Mouse (Mus musculus): ENCODE measurements around the gene Atp5k.

Gene Atp5k

DNA sequence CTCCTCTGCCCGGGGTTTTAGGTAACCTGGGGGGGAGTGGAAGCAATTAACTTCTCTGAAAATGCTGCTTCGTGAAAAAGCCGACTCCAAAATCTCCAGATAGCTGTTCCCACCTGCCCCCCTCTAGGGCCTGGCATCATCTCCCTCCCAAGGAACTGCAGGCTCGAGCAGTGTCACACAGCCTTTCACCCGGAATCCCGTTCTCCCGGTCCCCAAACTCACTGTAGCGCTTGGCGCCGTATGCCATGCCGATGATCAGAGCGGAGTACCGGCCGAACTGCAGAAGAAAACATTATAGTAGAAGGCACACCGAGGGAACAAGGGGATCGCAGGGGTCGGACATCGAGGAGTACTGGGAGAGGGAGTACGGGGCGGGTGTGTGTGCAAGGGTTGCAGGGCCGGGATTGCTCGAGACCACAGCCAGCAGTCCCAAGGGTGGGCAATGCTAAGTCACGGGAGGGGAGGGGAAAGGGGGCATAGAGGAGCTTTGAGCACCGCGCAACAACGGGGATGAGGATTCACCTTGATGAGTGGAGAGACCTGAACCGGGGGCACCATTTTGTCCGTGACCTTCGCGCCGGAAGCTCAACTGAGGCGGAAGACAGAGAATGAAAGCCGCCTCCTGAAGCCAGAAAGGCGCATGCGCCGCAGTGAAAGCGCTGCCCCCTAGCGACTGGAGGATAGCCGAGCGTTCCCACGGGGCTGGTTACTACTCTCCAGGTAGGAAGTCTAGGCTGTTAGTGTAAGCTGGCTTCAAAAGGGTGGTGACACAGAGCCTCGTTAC is at the start of gene Atp5k:
TSS of gene Atp5k (minus strand) at position 645 of the 784 bp plus-strand sequence.
- peak; percentile 87 to 95 for DNase-seq

DNA sequence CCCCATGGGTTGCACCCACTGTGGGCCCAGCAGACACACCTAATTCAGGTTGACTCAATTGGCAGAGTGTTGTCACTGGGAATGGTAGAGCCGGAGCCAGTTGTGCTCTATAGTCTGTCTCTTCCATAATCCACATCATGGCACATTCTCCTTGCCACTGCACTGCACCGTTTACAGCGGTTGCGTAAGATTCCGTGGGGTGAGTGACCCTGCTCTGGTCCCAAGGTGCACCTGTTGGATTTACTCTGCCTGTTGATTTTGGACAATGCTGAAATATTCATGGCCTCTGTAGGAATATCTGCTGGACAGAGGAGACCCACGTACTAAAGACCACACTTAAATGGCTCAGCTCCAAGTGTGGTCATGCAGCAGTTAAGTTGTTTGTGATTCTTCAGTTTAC is 48.8 kb upstream of the Atp5k start:
- DNase-seq, result no peak

DNA sequence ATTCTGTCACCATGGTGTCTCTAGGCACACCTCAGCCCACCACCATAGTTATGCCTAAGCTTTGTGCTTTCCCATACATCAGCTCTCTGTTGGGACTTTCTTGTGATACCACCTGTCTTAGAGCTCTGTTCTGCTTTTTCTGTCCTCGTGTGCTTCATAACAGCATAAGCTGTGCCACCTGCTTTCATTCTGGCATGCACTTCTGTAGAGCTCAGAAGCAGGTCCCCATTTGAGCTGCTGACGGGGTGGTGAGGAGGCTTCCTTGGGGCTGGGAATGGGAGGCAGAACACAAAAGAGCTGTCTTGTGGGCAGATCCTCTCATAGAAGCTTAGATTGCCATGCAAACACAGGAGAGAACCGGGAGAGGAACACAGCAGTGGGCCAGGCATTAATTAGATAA is 41.7 kb upstream of the Atp5k start:
- no peak for DNase-seq

DNA sequence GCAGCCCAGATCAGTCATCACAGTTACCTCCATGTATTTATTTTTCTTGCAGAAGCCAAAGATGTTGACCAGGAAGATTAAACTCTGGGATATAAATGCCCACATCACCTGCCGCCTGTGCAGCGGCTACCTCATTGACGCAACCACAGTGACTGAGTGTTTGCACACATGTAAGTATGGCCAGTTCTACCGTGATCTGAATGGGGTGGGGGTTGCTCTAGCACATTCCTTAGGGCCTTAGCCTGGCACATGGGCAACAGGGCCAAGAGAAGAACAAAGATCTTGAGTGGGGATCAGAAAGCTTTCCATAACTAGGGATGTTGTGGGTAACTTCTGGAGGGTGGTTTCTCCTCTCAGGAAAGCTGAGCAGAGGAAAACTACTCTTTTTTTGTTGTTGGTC is 39.5 kb upstream of the Atp5k start:
- no peak for DNase-seq

DNA sequence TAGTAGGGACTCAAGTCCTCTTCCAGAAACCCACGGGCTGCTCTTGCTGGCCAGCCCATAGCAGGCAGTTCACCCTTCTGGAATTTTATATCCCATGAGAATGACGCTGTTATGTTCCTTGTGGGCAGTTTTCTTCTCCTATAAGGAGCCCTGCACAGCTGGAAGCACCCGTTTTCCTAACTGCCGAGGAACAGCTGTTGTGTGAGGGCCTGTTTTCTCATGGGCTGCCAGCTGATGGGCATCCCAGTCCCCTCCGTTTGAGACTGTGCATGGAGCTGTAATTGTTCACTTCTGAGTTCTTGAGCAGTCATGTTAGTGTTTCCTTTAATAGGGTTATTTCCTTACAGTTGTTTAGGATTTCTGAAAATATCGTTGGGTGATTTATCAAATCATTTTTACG is 35.4 kb upstream of the Atp5k start:
- no peak for DNase-seq

DNA sequence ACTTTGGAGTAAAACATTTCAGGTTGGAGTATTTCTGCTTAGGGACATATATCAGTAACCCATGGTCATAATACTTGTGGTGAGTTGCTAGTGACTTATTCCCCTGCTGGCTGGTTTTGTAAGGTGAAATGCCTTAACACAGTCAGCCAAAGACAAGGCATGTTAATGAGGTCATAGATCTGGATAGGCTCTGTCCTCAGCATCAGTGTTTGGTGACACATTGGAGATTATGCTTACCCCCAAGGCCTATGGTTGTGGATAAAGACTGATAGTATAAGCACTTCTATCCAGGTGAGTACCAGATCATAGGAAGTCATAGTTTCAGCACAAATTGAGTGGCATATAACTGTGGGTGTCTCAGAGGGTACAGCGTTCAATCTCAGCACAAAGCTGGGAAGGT is 32.4 kb upstream of the Atp5k start:
- no peak for DNase-seq

DNA sequence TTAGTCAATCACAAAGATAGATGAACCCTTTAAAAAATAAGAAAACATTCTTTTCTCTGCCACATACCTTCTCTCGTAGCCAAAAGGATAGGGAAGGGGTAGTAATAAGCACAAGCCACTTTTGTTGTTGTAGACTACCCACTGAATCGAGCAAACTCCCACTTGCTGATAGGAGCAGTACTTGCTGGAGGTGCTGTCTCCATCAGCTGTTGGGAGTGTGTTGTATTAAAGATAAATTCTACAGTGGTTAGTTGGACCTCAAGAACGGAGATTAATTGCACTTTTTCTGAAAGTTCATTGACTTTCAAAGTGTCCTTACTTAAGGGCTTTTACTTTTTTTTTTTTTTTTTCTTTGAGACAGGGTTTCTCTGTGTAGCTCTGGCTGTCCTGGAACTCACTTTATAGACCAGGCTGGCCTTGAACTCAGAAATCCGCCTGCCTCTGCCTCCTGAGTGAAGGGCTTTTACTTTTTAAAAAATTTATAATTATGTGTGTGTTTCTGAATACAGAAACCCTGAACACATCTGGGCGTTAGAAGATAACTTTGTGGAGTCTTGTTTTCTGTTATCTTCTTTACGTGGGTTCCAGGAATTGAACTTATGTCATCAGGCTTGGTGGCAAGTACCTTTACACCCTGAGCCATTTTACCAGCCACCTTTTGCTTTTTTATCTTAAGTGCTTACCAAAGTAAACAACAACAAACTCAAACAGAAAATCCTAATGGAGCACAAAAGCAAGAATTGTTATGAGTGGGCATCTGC is 31.1 kb upstream of the Atp5k start:
- no peak for DNase-seq

DNA sequence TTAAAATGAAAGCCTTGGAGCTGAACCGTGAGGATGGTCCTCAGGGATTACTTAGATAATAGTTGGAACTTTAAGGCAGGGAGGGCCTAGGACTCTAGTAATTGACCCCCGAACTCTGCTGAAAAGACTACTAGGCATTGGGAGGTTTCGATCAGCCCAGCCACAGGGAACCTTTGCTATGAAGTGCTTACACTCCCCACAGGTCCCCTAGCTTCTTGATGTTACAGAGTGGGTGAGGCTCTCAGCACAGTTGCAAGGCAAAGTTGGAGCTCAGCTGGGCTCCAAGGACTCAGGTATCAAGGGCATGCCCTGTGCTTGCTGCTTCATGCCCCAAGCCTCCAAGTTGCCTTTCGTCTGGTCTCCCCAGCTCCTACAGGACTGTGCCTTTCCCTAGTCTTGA is 28.2 kb upstream of the Atp5k start:
- no peak for DNase-seq

DNA sequence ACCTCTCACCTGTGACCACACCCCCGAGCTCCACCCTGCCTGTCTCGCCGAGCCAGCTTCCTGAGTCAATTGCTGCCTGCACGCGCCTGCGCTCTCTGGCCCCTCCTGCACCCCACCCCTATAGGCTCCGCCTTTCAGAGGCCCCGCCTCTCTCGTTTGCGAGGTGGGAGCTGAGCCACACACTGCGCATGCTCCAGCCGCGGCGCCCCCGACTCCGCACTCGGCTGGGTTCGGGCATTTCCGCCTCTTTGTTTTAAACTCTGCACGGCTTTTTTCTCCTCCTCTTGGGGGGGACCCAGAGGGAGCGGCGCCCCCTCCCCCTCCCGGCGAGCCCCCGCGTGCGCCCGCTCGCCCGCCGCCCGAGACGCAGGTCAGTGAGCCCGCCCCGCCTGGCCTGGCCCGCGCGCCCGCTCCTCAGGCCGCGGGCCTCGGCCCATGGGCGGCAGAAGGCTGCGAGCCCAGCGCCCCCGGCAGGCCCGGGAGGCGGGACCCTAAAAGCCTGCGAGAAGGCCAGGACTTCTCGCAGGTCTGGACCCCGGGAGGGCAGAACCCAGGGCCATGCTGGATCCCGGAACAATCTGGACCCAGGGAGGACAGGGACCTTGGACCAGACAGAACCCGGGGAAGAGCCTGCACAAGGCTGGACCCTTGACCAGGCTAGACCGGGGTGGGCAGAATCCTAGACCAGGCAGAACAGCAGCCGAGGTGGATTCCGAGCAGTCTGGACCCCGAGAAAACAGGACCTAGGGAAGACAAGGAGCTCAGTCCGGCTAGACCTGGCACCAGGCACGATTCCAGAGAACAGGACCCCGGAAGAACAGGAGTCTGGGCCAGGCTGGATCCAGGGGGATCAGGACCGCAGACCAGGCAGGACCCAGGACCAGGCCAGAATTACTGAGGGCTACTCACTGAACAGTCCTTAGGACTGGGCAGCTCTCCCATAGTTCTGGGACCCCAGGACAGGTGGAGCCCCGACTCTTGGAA is 27.1 kb upstream of the Atp5k start, which contains the start of gene Pcgf3:
TSS of gene Pcgf3 (plus strand) at position 151 of the 984 bp plus-strand sequence.
- peak; percentile 99 for DNase-seq

DNA sequence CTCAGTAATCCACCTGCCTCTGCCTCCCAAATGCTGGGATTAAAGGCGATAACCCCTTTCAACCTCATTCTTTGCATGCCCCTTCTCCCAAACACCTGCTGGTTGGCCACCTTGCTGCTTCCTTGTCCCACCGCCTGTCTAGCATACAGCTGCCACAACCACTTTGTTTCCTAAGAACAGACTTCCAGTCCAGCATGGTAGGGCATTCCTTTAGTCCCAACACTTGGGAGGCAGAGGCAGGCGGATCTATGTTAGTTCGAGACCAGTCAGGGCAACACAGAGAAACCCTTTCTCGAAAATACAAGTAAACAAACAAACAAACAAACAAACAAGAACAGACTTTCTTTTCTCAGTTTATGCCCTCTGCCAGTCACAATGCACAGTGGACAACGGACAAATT is 26.2 kb upstream of the Atp5k start:
- DNase-seq, result no peak

DNA sequence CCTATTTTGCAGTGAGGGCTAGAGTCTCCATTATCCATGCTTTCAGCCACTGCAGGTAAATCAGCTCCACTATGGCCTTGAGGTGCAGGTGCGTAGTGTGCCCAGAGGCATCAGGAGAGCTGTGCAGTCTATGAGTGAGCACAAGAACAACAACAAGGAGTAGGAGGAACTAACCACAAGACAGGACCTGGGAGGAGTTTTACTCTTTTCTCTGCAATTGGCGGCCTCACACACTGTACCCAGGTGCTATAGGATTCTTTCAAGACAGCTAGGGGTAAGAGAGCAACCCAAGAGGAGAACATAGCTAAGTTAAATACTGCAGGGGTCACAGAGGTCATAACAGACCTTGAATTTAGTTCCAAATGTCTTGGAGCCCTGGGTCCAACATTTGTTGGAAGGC is 24.5 kb upstream of the Atp5k start:
- no peak for DNase-seq

DNA sequence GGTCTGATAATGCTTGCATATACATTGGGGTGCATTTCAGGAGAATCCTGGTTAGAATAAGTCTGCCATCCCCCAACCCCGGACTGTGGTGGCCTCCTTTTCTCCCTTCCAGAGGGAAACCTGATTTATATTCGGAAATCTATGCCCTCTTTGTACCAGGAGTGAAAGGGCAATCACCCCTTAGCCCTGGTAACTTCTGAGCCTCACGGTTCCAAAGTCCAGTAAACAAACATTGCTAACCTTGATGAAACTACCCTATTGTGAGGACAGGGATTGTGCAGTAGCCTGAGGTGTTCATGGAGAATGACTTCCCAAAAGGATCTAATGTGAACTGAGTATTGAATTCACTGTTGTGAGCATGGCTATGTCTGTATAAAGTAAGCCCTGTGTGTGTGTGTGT is 19.8 kb upstream of the Atp5k start:
- no peak for DNase-seq

DNA sequence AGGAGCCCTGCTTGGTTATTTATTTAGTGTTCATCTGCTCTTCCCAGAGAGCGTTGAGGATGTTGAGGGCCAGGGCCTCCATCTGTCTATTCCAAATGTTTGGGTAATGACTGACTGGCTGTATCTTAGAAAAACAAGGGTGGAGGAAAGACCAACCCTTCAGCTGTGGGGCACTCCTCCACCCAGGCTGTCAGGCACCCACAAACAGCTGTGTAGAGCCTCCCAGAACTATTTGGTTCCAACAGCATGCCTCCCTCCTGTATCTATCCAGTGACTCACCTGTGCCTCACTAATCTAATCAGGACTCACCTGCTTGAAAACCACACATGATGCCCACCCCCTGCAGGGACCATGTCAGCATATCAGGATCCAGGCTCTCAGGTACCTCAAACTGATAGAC is 18.2 kb upstream of the Atp5k start:
- DNase-seq, result no peak

DNA sequence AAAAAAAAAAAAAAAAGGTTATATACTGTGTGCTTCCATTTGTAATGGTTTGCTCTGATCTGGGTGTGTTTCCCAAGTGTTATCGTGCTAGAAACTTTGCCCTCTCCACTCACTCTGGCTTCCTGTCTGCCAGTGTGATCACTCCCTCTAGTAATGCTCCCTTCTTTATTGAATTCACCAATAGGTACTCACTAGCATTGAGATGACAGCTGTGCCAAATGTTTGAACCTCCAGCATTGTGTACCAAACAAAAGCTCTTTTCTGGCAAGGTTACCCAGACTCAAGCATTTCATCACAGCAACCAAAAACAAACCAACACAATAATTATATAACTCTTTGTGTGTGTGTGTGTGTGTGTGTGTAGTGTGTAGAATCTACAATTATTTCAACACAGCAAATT is 17.4 kb upstream of the Atp5k start:
- no peak for DNase-seq

DNA sequence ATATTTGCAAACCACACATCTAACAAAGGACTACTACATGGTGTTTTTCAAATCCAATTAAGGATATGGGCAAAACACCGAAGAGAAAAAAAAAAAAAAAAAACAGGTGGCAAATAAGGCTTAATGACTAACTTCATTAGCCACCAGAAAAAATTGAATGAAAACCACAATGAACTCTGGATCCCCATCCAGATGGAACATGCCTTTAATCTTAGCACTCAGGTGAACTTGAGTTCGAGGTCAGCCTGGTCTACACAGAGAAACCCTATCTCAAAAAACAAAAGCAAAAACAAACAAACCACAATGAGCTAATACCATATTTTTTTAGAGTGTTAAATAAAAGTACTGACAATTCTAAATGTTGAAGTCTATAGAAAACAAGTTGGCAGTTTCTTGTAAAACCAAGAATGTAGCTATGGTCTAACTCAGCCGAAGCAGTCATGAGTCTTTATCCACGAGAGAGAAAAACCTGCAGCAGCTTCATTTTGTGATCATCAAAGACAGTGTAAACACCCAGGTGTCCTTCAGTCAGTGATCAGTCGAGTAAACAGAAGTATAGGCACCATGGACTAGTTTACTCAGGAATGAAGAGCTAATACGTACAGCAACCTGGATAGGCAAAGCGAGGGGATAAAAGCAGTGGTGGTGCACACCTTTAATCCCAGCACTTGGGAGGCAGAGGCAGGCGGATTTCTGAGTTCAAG is 16.7 kb upstream of the Atp5k start:
- no peak for DNase-seq

DNA sequence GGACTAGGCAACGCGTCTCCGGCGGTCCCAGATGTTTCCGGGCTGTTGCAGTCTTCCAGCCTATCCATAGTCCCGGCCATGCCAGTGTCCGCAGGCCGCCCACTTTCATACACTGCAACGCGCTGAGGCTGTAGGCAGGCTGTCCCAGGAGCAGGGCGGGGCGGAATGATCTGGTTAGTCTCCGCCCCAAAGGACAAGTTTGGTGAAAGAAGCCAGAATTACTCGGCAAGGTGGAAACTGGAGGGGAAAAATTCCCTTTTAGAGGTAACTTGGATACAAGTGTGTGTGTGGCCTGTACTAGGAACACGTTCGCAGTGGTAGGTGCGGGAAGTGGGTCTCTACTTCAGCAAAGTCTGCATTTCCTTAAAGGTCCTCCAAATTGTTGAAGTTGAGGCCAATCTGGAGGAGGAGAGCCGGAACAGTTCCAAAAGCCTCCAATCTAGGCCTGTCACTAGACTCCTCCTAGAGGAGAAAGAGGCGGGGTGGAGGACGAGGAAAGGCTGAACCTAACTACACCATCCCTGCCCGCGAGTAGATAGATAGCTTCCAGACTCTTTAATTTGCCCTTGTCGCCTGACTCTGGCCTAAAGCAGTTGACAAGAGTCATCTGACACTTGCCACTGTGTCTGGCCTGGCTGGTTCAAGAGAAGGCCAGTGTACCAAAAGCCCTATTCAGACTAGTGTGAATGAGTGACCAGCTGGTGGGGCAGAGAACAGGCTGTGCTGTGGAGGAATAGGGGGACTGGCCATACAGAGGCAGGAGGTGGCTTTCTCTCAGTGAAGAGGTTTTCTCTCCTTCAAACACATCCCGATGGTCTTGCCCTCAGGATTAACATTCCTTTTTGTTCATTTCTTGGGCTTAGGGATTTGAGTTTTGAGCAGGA is 14.8 kb upstream of the Atp5k start, which contains the start of gene Mfsd7a:
TSS of gene Mfsd7a (minus strand) at position 107 of the 884 bp plus-strand sequence.
- DNase-seq, result no peak

DNA sequence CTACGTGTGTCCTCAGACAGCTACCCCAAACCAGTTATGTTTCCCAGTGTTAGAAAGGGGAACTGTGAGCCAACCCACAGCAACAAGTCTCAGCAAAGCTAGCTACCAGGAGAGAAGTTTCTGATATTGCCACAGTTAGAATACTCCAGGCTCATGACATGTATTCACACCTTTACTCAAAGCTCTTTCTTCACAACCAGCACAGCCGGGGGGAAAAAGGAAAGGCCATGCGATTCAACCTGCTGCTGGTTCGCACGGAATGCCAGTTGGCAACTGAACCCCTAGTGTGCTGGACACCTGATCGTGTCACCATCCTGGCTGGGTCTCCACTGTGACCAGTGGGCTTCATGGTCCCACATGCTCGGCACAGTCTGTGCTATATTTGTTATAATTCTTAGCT is 13.6 kb upstream of the Atp5k start:
- DNase-seq, result no peak

DNA sequence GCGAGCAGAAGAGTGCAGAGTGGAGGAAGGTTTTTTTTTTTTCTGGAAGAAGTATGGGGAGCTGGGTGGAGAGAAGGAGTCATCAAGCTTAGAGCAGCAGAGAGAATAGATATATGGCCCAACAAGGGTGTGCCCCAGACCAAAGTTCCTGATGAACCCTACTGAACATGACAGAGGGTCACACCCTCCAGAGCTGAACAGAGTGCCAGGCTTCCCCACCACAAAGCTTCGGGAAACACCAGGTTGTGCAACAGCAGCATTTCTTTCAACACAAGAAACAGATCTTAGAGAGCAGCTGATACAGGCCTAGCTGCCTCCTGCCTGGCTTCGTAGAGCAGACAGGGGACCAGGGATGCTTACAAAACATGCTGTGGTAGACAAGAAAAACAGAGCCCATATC is 12.7 kb upstream of the Atp5k start:
- DNase-seq, result no peak

DNA sequence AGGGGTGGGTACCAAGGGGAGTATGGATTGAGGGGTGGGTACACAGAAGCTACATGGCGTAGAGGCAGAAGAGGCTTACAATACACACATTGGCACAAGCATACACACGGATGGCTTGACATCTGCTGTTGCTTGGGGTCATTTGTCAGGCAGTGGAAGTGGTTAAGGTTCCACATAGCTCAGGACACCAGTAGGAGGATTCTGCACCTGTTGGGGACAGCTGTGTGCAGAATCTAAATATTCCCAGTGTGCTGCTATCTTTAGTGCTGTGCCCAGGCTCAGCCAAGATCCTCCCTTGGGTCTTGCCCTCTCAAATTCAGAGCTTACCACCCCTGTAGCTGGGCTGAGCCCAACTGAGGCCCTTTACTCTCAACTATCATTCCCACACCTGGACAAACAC is 1.9 kb upstream of the Atp5k start:
- DNase-seq, result no peak

DNA sequence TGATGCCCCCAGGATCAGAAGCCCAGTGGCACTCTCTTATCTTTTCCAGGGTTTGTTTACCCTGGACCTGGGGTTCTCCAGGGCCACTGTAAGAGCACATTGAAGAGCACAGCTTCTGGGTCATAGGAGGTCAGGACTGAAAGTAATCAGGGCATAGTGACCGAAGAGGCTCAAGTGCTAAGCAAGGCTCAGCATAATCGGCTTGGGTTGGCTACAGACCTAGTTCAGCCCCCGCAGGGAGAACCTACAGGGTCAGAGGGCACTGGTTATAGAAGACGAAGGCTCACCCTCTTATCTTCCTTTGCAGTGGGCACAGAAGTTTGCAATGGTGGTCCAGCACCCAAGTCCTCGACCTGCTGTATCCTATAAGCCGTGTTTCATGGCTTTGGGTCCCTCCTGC is 3.1 kb downstream of the Atp5k start:
- DNase-seq, result no peak

DNA sequence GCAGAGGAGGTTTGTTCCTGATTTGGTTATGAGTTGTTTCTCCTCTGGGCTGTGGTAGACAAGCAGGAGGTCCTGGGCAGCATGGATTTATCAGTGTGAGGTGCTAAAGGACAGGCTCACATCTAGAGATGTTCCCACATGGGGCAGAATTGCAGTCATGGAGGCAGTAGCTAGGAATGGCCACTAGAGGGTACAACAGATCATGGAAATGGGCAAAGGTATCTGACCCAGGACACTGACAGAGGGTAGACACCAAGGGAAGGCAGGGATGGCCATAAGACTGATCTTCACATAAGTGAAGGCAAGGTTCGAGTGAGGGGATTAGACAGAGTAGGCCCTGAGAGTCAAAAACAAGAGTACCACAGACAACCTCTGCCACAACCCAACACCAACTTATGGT is 7.1 kb downstream of the Atp5k start:
- peak in 1 of 2 experiments; percentile 36 for DNase-seq
